Mouse (Mus musculus) kidney, postnatal 14 days (tissue): ENCODE data around the gene Neb.
"Not testable (repeated sequence)": the region's sequence is repeated elsewhere in the genome, so short reads cannot be mapped to it uniquely, and the experiment has no call there.

Source experiments
- DNase-seq: peaks from one replicate; pipeline ENCODE4 v3.0.0; 2022; ENCODE audit warnings: mixed read lengths

Gene Neb

DNA sequence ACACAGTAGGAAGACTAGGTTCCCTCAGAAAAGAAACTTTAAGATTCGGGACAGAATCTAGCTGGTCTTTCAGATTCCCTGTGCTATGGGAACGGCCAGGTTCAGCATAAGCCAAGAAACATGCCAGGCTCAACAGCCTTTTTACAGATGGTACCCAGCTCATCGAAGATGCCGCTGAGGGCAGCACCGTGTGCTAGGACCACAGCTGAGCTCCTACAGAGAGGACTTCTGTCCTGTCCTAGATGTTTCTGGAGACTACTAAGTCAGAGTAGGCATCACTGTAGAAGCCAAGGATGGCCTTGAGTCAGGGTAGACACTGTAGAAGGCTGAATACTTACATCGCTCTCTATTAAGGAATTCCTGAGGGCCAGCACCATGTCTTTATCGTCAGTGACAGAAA, 201.1 kb downstream of the Neb start:
- DNase-seq, result no peak

- no peak for DNase-seq
These were observed 201.7 kb downstream of the Neb start for GRCm38 (mm10) chr2:52176537-52176936.

- no peak for DNase-seq
These were observed 203.3 kb downstream of the Neb start for GRCm38 (mm10) chr2:52174951-52175350.

DNA sequence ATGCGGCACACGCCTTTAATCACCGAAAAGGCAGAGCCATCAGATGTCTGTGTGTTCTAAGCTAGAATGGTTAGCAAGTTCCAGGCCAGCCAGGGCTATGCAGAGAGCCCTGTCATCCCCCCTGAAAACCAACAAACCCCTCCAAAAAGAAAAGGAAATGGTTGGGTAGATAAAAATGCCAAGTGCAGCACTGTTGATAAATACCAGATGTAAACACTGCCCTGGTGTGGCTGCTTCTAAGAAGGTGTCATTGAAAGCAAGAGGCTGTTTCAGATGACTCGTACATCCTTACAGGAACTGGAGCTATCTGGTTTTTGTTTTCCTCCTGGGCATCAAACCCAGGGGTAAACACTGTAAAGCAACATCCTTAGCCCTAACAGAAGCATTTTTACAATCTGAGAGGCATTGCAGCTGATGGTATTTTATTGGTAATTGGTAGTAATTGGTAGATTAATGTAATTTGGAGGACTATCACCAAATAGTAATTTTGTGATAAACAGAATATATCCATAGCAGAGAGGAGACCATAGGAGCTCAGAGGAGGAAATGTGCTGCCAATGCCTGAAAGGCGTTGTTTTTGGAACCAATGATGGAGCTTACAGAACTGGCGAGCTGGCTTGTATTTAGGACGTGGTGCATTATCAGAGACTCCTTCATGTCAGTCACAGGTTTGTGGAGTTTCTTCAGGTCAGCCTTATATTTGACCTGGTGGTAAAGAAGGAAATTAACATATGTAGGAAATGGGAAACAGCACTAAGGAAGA, 208.8 kb downstream of the Neb start:
- no peak for DNase-seq

DNA sequence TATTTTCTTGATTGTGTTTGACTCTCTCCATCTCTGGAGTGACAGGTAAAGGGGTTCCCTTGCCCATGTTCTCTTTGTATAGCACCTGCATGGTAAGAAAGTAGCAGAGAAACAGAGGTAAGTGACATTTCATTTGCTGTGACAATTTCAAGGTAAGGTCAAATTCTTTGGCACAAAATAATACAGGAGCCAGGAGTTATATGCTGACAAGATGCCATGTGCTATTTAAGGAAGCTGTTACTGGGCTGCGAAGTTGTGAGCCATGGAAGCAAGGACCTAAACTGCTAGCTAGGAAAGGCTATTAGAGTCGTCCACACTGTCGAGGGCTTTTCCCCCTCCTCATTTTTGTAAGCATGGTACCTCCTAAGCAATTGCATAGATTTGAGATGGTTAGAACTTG, 225.2 kb downstream of the Neb start:
- DNase-seq, result no peak

GRCm38 (mm10) chr2:52133351-52133750, 244.9 kb downstream of the Neb start:
- DNase-seq, result no peak

DNA sequence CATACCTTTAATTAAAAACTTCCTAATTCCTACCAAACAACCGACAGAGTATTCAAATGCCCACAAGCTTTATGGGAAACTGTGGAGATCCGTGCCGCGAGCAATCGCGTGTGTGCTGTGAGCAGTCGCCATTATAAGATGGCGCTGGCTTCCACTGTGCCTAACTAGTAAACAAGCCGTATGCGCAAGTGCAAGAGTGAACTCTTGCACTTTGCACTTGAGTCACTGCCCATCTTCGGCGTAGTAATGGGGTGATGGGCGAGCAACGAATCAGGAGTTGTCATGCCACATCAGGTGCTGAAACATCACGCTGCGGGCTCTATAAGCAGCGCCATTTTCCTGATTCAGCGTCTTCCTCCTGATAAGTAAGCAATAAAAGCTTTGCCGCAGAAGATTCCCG, 246.9 kb downstream of the Neb start:
- DNase-seq, result not testable (repeated sequence)

DNA sequence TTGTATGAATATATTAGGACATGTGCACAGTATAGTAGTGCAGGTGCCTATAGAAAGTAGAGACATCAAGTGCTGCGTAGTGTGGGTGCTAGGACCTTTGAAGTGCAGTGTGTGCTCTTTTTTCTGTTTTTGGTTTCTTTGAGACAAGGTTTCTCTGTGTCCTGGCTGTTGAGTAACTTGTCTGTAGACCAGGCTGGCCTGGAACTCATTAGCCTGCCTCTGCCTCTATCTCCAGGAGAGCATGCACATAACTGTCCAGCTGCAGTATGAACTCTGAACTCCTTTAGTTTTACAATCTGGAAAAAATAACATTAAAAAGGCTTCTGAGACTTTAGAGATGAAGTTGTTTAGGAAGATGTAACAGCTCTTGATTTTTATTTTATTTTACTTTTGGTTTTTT, 264.2 kb downstream of the Neb start:
- no peak for DNase-seq
